Mouse (Mus musculus): ENCODE results near the gene Gmppa.

The Gmppa gene

GRCm38 (mm10) chr1:75435475-75436328, at the start of gene Gmppa:
Gene Gmppa (plus strand): TSS chr1:75435930.
- in situ Hi-C loops (cut with MboI, MseI) = no loop called here

GRCm38 (mm10) chr1:75386149-75386548, 49.6 kb upstream of the Gmppa start:
- in situ Hi-C loops (cut with MboI, MseI) = no loop called here

- in situ Hi-C loops (cut with MboI, MseI) = no loop called here
Observed at GRCm38 (mm10) chr1:75387469-75387928, 48.2 kb upstream of the Gmppa start.

GRCm38 (mm10) chr1:75387929-75388897, 47.5 kb upstream of the Gmppa start:
- in situ Hi-C loops (cut with MboI, MseI) = no loop called here

- in situ Hi-C loops (cut with MboI, MseI) = no loop called here
Observed at GRCm38 (mm10) chr1:75388898-75389515, 46.7 kb upstream of the Gmppa start.

GRCm38 (mm10) chr1:75393139-75393538, 42.6 kb upstream of the Gmppa start:
- in situ Hi-C loops (cut with MboI, MseI) = no loop called here

- in situ Hi-C loops (cut with MboI, MseI) = no loop called here
Observed at GRCm38 (mm10) chr1:75393846-75394245, 41.9 kb upstream of the Gmppa start.

GRCm38 (mm10) chr1:75398761-75399402, 36.8 kb upstream of the Gmppa start:
- in situ Hi-C loops (cut with MboI, MseI) = no loop called here

- in situ Hi-C loops (cut with MboI, MseI) = loop anchor here (5.0 to 10.0 kb wide), 2 partner anchors 62 to 1875 kb away; no protein-coding TSS in a partner anchor
Observed at GRCm38 (mm10) chr1:75399755-75400492, 35.8 kb upstream of the Gmppa start.

GRCm38 (mm10) chr1:75400493-75401115, 35.1 kb upstream of the Gmppa start:
- in situ Hi-C loops (cut with MboI, MseI) = loop anchor here (5.0 to 10.0 kb wide), 2 partner anchors 62 to 1874 kb away; no protein-coding TSS in a partner anchor

- in situ Hi-C loops (cut with MboI, MseI) = loop anchor here in 1 of 2 experiments (10.0 kb wide), 1 partner anchor 1869 kb away; no protein-coding TSS in a partner anchor
Observed at GRCm38 (mm10) chr1:75405547-75405946, 30.2 kb upstream of the Gmppa start.

GRCm38 (mm10) chr1:75406173-75406572, 29.6 kb upstream of the Gmppa start:
- in situ Hi-C loops (cut with MboI, MseI) = loop anchor here in 1 of 2 experiments (10.0 kb wide), 1 partner anchor 1869 kb away; no protein-coding TSS in a partner anchor

- in situ Hi-C loops (cut with MboI, MseI) = loop anchor here in 1 of 2 experiments (10.0 kb wide), 1 partner anchor 1868 kb away; no protein-coding TSS in a partner anchor
Observed at GRCm38 (mm10) chr1:75407056-75407455, 28.7 kb upstream of the Gmppa start.

- in situ Hi-C loops (cut with MboI, MseI) = loop anchor here in 1 of 2 experiments (10.0 kb wide), 1 partner anchor 1867 kb away; no protein-coding TSS in a partner anchor
Observed at GRCm38 (mm10) chr1:75408210-75408609, 27.5 kb upstream of the Gmppa start.

GRCm38 (mm10) chr1:75409950-75410349, 25.8 kb upstream of the Gmppa start:
- in situ Hi-C loops (cut with MboI, MseI) = loop anchor here in 1 of 2 experiments (10.0 kb wide), 1 partner anchor 1865 kb away; no protein-coding TSS in a partner anchor

- in situ Hi-C loops (cut with MboI, MseI) = no loop called here
Observed at GRCm38 (mm10) chr1:75412196-75412595, 23.5 kb upstream of the Gmppa start.

GRCm38 (mm10) chr1:75413749-75414148, 22.0 kb upstream of the Gmppa start:
- in situ Hi-C loops (cut with MboI, MseI) = no loop called here

- in situ Hi-C loops (cut with MboI, MseI) = no loop called here
Observed at GRCm38 (mm10) chr1:75421794-75422193, 13.9 kb upstream of the Gmppa start.

- in situ Hi-C loops (cut with MboI, MseI) = no loop called here
Observed at GRCm38 (mm10) chr1:75422216-75422822, 13.4 kb upstream of the Gmppa start.

All from T-helper 17 cell (primary cell).